Mouse (Mus musculus): Measurements from ENCODE around the gene Sdhb. TPM values are rescaled to one million over a fixed set of nuclear protein-coding genes. Genes with fewer than 3 reads are reported as not detected.

The Sdhb gene
- polyA plus RNA-seq, 1 experiment from 2014 or later, result 115 TPM

GRCm38 (mm10) chr4:140977886-140978692 is 17.1 kb downstream of the Sdhb start:
- Histone ChIP-seq H3K79me2 (ENCODE audit: inconsistent target) (no peaks in the 10 kb centered on the region; the same call in 1 of the 2 replicates), H3K27ac (no peak overlapping the region), H3K36me3 (ENCODE audit: inconsistent target) (peaks cover 53% of the 10 kb centered on the region), H3K4me3 (ENCODE audit: inconsistent target) (no peak overlapping the region)
- WGBS (ENCODE audit: missing documents), result 59% methylated on average over 14 of the region's 14 CpGs

GRCm38 (mm10) chr4:140981605-140982004 is 20.6 kb downstream of the Sdhb start:
- H3K4me3 ChIP-seq (ENCODE audit: inconsistent target), result no peak overlapping the region
- 95% methylated on average over 2 of the region's 2 CpGs for WGBS (ENCODE audit: missing documents)
- no peak overlapping the region for H3K27ac ChIP-seq
- no peaks in the 10 kb centered on the region for H3K79me2 ChIP-seq (ENCODE audit: inconsistent target)
- H3K36me3 ChIP-seq (ENCODE audit: inconsistent target), result peaks cover 35% of the 10 kb centered on the region

- Histone ChIP-seq H3K79me2 (ENCODE audit: inconsistent target) (peaks cover 10% of the 10 kb centered on the region), H3K27ac (peak overlapping the region; percentile 98), H3K4me3 (ENCODE audit: inconsistent target) (no peak overlapping the region), H3K36me3 (ENCODE audit: inconsistent target) (peaks cover 24% of the 10 kb centered on the region)
- WGBS (ENCODE audit: missing documents), result 25% methylated on average over 2 of the region's 4 CpGs
Observed at GRCm38 (mm10) chr4:140982808-140983207, 21.8 kb downstream of the Sdhb start.

GRCm38 (mm10) chr4:140983442-140983841 is 22.4 kb downstream of the Sdhb start:
- 1% methylated on average over 9 of the region's 9 CpGs for WGBS (ENCODE audit: missing documents)
- H3K79me2 ChIP-seq (ENCODE audit: inconsistent target), result peaks cover 16% of the 10 kb centered on the region
- H3K27ac ChIP-seq, result peak overlapping the region; percentile 98
- H3K4me3 ChIP-seq (ENCODE audit: inconsistent target), result no peak overlapping the region
- H3K36me3 ChIP-seq (ENCODE audit: inconsistent target), result peaks cover 18% of the 10 kb centered on the region

GRCm38 (mm10) chr4:140984544-140984943 is 23.5 kb downstream of the Sdhb start:
- Histone ChIP-seq H3K79me2 (ENCODE audit: inconsistent target) (peaks cover 24% of the 10 kb centered on the region), H3K4me3 (ENCODE audit: inconsistent target) (no peak overlapping the region), H3K27ac (peak overlapping the region; percentile 98), H3K36me3 (ENCODE audit: inconsistent target) (peaks cover 10% of the 10 kb centered on the region)
- WGBS (ENCODE audit: missing documents), result 98% methylated on average over 6 of the region's 6 CpGs

- WGBS (ENCODE audit: missing documents), result 41% methylated on average over 15 of the region's 15 CpGs
- Histone ChIP-seq H3K79me2 (ENCODE audit: inconsistent target) (peaks cover 41% of the 10 kb centered on the region), H3K27ac (no peak overlapping the region), H3K36me3 (ENCODE audit: inconsistent target) (peaks cover 16% of the 10 kb centered on the region; the same call in 1 of the 2 replicates), H3K4me3 (ENCODE audit: inconsistent target) (peak overlapping the region; percentile 10; the same call in 1 of the 2 replicates)
Observed at GRCm38 (mm10) chr4:140986024-140986710, 25.2 kb downstream of the Sdhb start.

GRCm38 (mm10) chr4:140986711-140987395 is 25.9 kb downstream of the Sdhb start, which contains the start of gene Atp13a2:
Atp13a2 (plus strand) TSS chr4:140986873.
- Histone ChIP-seq H3K4me3 (ENCODE audit: inconsistent target) (peak within 1 kb of the TSS; percentile 94), H3K36me3 (ENCODE audit: inconsistent target) (peaks cover 23% of the 10 kb centered on the region; the same call in 1 of the 2 replicates), H3K27ac (peak within 1 kb of the TSS; percentile 98), H3K79me2 (ENCODE audit: inconsistent target) (peaks cover 48% of the 10 kb centered on the region)
- WGBS (ENCODE audit: missing documents), result under 1% methylated on average over 58 of the region's 58 CpGs

- H3K79me2 ChIP-seq (ENCODE audit: inconsistent target), result peaks cover 54% of the 10 kb centered on the region
- H3K36me3 ChIP-seq (ENCODE audit: inconsistent target), result peaks cover 29% of the 10 kb centered on the region
- 0% methylated on average over 6 of the region's 7 CpGs for WGBS (ENCODE audit: missing documents)
- peak overlapping the region; percentile 94 for H3K4me3 ChIP-seq (ENCODE audit: inconsistent target)
- H3K27ac ChIP-seq, result peak overlapping the region; percentile 98
Observed at GRCm38 (mm10) chr4:140987476-140987875, 26.5 kb downstream of the Sdhb start.

- 0% methylated on average over 7 of the region's 7 CpGs for WGBS (ENCODE audit: missing documents)
- H3K27ac ChIP-seq, result peak overlapping the region; percentile 98
- peak overlapping the region; percentile 94 for H3K4me3 ChIP-seq (ENCODE audit: inconsistent target)
- peaks cover 67% of the 10 kb centered on the region for H3K79me2 ChIP-seq (ENCODE audit: inconsistent target)
- H3K36me3 ChIP-seq (ENCODE audit: inconsistent target), result peaks cover 43% of the 10 kb centered on the region
Observed at GRCm38 (mm10) chr4:140988706-140989290, 27.8 kb downstream of the Sdhb start.

- H3K27ac ChIP-seq, result peak overlapping the region; percentile 98
- peak overlapping the region; percentile 94 for H3K4me3 ChIP-seq (ENCODE audit: inconsistent target)
- 76% methylated on average over 14 of the region's 14 CpGs for WGBS (ENCODE audit: missing documents)
- peaks cover 74% of the 10 kb centered on the region for H3K79me2 ChIP-seq (ENCODE audit: inconsistent target)
- H3K36me3 ChIP-seq (ENCODE audit: inconsistent target), result peaks cover 49% of the 10 kb centered on the region
Observed at GRCm38 (mm10) chr4:140989447-140989846, 28.4 kb downstream of the Sdhb start.

GRCm38 (mm10) chr4:140992215-140992614 is 31.2 kb downstream of the Sdhb start:
- H3K27ac ChIP-seq, result no peak overlapping the region
- H3K36me3 ChIP-seq (ENCODE audit: inconsistent target), result peaks cover 75% of the 10 kb centered on the region
- H3K4me3 ChIP-seq (ENCODE audit: inconsistent target), result no peak overlapping the region
- H3K79me2 ChIP-seq (ENCODE audit: inconsistent target), result peaks cover 95% of the 10 kb centered on the region
- WGBS (ENCODE audit: missing documents), result 95% methylated on average over 14 of the region's 20 CpGs

GRCm38 (mm10) chr4:140993846-140994245 is 32.8 kb downstream of the Sdhb start:
- WGBS (ENCODE audit: missing documents), result 93% methylated on average over 8 of the region's 8 CpGs
- Histone ChIP-seq H3K4me3 (ENCODE audit: inconsistent target) (no peak overlapping the region), H3K27ac (no peak overlapping the region), H3K79me2 (ENCODE audit: inconsistent target) (peaks cover 90% of the 10 kb centered on the region), H3K36me3 (ENCODE audit: inconsistent target) (peaks cover 89% of the 10 kb centered on the region)

- WGBS (ENCODE audit: missing documents), result 67% methylated on average over 8 of the region's 8 CpGs
- no peak overlapping the region for H3K4me3 ChIP-seq (ENCODE audit: inconsistent target)
- H3K79me2 ChIP-seq (ENCODE audit: inconsistent target), result peaks cover 70% of the 10 kb centered on the region
- H3K36me3 ChIP-seq (ENCODE audit: inconsistent target), result peaks cover 94% of the 10 kb centered on the region
- no peak overlapping the region for H3K27ac ChIP-seq
Observed at GRCm38 (mm10) chr4:140995811-140996210, 34.8 kb downstream of the Sdhb start.

GRCm38 (mm10) chr4:140996812-140997211 is 35.8 kb downstream of the Sdhb start:
- H3K4me3 ChIP-seq (ENCODE audit: inconsistent target), result no peak overlapping the region
- peaks cover 60% of the 10 kb centered on the region for H3K79me2 ChIP-seq (ENCODE audit: inconsistent target)
- WGBS (ENCODE audit: missing documents), result 92% methylated on average over 9 of the region's 9 CpGs
- H3K27ac ChIP-seq, result no peak overlapping the region
- peaks cover 96% of the 10 kb centered on the region for H3K36me3 ChIP-seq (ENCODE audit: inconsistent target)
